Mouse (Mus musculus): ENCODE results near the gene Mlxipl. TPM values are rescaled to one million over a fixed set of nuclear protein-coding genes. Genes with fewer than 3 reads are reported as not detected.

Mlxipl gene
- polyA plus RNA-seq, 1 experiment from 2014 or later, result 2.2 TPM

- Histone ChIP-seq H3K4me1 (peaks cover 18% of the 10 kb centered on the region), H3K27me3 (no peaks in the 10 kb centered on the region), H3K4me2 (replicated peaks) (no peak overlapping the region), H3K36me3 (peaks cover 66% of the 10 kb centered on the region), H3K27ac (no peak overlapping the region), H3K9me3 (no peaks in the 10 kb centered on the region), H3K4me3 (no peak overlapping the region), H3K9ac (no peak overlapping the region)
- ATAC-seq (ENCODE audit: low FRiP score, low read depth), result no peak
- 88% methylated on average over 3 of the region's 3 CpGs for WGBS
Observed at GRCm38 (mm10) chr5:135070448-135070847, 19.2 kb upstream of the Mlxipl start.

- Histone ChIP-seq H3K9me3 (no peaks in the 10 kb centered on the region), H3K4me2 (replicated peaks) (no peak overlapping the region), H3K4me3 (no peak overlapping the region), H3K9ac (no peak overlapping the region), H3K36me3 (peaks cover 63% of the 10 kb centered on the region), H3K4me1 (peaks cover 22% of the 10 kb centered on the region), H3K27ac (no peak overlapping the region), H3K27me3 (no peaks in the 10 kb centered on the region)
- 90% methylated on average over 2 of the region's 2 CpGs for WGBS
- ATAC-seq (ENCODE audit: low FRiP score, low read depth), result no peak
Observed at GRCm38 (mm10) chr5:135072061-135072460, 17.6 kb upstream of the Mlxipl start.

- Histone ChIP-seq H3K36me3 (peaks cover 56% of the 10 kb centered on the region), H3K4me2 (replicated peaks) (no peak overlapping the region), H3K9ac (no peak overlapping the region), H3K9me3 (no peaks in the 10 kb centered on the region), H3K4me1 (peaks cover 24% of the 10 kb centered on the region), H3K27me3 (no peaks in the 10 kb centered on the region), H3K27ac (no peak overlapping the region), H3K4me3 (no peak overlapping the region)
- 74% methylated on average over 6 of the region's 6 CpGs for WGBS
- no peak for ATAC-seq (ENCODE audit: low FRiP score, low read depth)
Observed at GRCm38 (mm10) chr5:135072720-135073119, 17.0 kb upstream of the Mlxipl start.

- Histone ChIP-seq H3K9ac (peak overlapping the region; percentile 54), H3K27me3 (no peaks in the 10 kb centered on the region), H3K4me2 (replicated peaks) (peak overlapping the region; percentile 32), H3K4me3 (no peak overlapping the region), H3K36me3 (peaks cover 48% of the 10 kb centered on the region), H3K4me1 (peaks cover 24% of the 10 kb centered on the region), H3K27ac (no peak overlapping the region), H3K9me3 (no peaks in the 10 kb centered on the region)
- ATAC-seq (ENCODE audit: low FRiP score, low read depth), result no peak
- 21% methylated on average over 25 of the region's 26 CpGs for WGBS
Observed at GRCm38 (mm10) chr5:135073349-135074150, 16.1 kb upstream of the Mlxipl start.

GRCm38 (mm10) chr5:135075655-135076054, 14.0 kb upstream of the Mlxipl start:
- Histone ChIP-seq H3K9me3 (no peaks in the 10 kb centered on the region), H3K4me3 (no peak overlapping the region), H3K4me2 (replicated peaks) (no peak overlapping the region), H3K36me3 (peaks cover 48% of the 10 kb centered on the region), H3K27ac (no peak overlapping the region), H3K9ac (no peak overlapping the region), H3K4me1 (peaks cover 24% of the 10 kb centered on the region), H3K27me3 (peaks cover 7% of the 10 kb centered on the region; the same call in 1 of the 2 replicates)
- 72% methylated on average over 4 of the region's 4 CpGs for WGBS
- no peak for ATAC-seq (ENCODE audit: low FRiP score, low read depth)

GRCm38 (mm10) chr5:135076368-135076767, 13.3 kb upstream of the Mlxipl start:
- 87% methylated on average over 14 of the region's 14 CpGs for WGBS
- Histone ChIP-seq H3K4me1 (peaks cover 24% of the 10 kb centered on the region), H3K27ac (no peak overlapping the region), H3K36me3 (peaks cover 45% of the 10 kb centered on the region), H3K9ac (no peak overlapping the region), H3K27me3 (peaks cover 7% of the 10 kb centered on the region; the same call in 1 of the 2 replicates), H3K4me2 (replicated peaks) (peak overlapping the region; percentile 76), H3K4me3 (peak overlapping the region; percentile 95; the same call in 1 of the 2 replicates), H3K9me3 (no peaks in the 10 kb centered on the region)
- no peak for ATAC-seq (ENCODE audit: low FRiP score, low read depth)

- Histone ChIP-seq H3K27me3 (peaks cover 7% of the 10 kb centered on the region; the same call in 1 of the 2 replicates), H3K36me3 (peaks cover 38% of the 10 kb centered on the region), H3K4me2 (replicated peaks) (peak overlapping the region; percentile 76), H3K9me3 (no peaks in the 10 kb centered on the region), H3K4me1 (peaks cover 24% of the 10 kb centered on the region), H3K27ac (peak overlapping the region; percentile 83), H3K9ac (peak overlapping the region; percentile 98), H3K4me3 (peak overlapping the region; percentile 95)
- 16% methylated on average over 14 of the region's 14 CpGs for WGBS
- peak; percentile 21; the same call in 1 of the 2 replicates for ATAC-seq (ENCODE audit: low FRiP score, low read depth)
Observed at GRCm38 (mm10) chr5:135076931-135077505, 12.7 kb upstream of the Mlxipl start.

- ATAC-seq (ENCODE audit: low FRiP score, low read depth), result peak; percentile 85
- H3K27ac ChIP-seq, result peak within 1 kb of the TSS; percentile 83
- H3K4me2 ChIP-seq (replicated peaks), result peak within 1 kb of the TSS; percentile 76
- H3K27me3 ChIP-seq, result peaks cover 7% of the 10 kb centered on the region; the same call in 1 of the 2 replicates
- H3K4me3 ChIP-seq, result peak within 1 kb of the TSS; percentile 95
- peak within 1 kb of the TSS; percentile 98 for H3K9ac ChIP-seq
- H3K9me3 ChIP-seq, result no peaks in the 10 kb centered on the region
- peaks cover 24% of the 10 kb centered on the region for H3K4me1 ChIP-seq
- peaks cover 30% of the 10 kb centered on the region for H3K36me3 ChIP-seq
- under 1% methylated on average over 61 of the region's 83 CpGs for WGBS
Observed at GRCm38 (mm10) chr5:135077564-135078481, 11.9 kb upstream of the Mlxipl start, which contains the start of gene Vps37d. TSS of gene Vps37d (minus strand) at chr5:135078266.

GRCm38 (mm10) chr5:135078482-135078810, 11.2 kb upstream of the Mlxipl start:
- peak overlapping the region; percentile 98; the same call in 1 of the 2 replicates for H3K9ac ChIP-seq
- 2% methylated on average over 11 of the region's 11 CpGs for WGBS
- H3K9me3 ChIP-seq, result no peaks in the 10 kb centered on the region
- no peak overlapping the region for H3K27ac ChIP-seq
- H3K36me3 ChIP-seq, result peaks cover 24% of the 10 kb centered on the region
- H3K4me2 ChIP-seq (replicated peaks), result peak overlapping the region; percentile 76
- H3K4me1 ChIP-seq, result peaks cover 21% of the 10 kb centered on the region
- H3K27me3 ChIP-seq, result peaks cover 7% of the 10 kb centered on the region; the same call in 1 of the 2 replicates
- peak; percentile 68 for ATAC-seq (ENCODE audit: low FRiP score, low read depth)
- H3K4me3 ChIP-seq, result peak overlapping the region; percentile 95

GRCm38 (mm10) chr5:135079578-135079977, 10.1 kb upstream of the Mlxipl start:
- Histone ChIP-seq H3K4me2 (replicated peaks) (no peak overlapping the region), H3K9ac (no peak overlapping the region), H3K27ac (no peak overlapping the region), H3K4me1 (peaks cover 12% of the 10 kb centered on the region), H3K4me3 (no peak overlapping the region), H3K36me3 (peaks cover 13% of the 10 kb centered on the region), H3K27me3 (peaks cover 7% of the 10 kb centered on the region; the same call in 1 of the 2 replicates), H3K9me3 (no peaks in the 10 kb centered on the region)
- 98% methylated on average over 2 of the region's 2 CpGs for WGBS
- no peak for ATAC-seq (ENCODE audit: low FRiP score, low read depth)

GRCm38 (mm10) chr5:135080539-135080938, 9.2 kb upstream of the Mlxipl start:
- WGBS, result 85% methylated on average over 5 of the region's 5 CpGs
- Histone ChIP-seq H3K4me3 (no peak overlapping the region), H3K27me3 (peaks cover 7% of the 10 kb centered on the region; the same call in 1 of the 2 replicates), H3K36me3 (peaks cover 9% of the 10 kb centered on the region), H3K4me2 (replicated peaks) (no peak overlapping the region), H3K27ac (no peak overlapping the region), H3K9ac (no peak overlapping the region), H3K9me3 (no peaks in the 10 kb centered on the region), H3K4me1 (peaks cover 12% of the 10 kb centered on the region)
- no peak for ATAC-seq (ENCODE audit: low FRiP score, low read depth)
